Mouse (Mus musculus) kidney, postnatal 4 days (tissue): ENCODE data around the gene Irf2bp1.
A peak's percentile ranks its signal among the peaks of the same experiment; 100 is the strongest.

Experiments used
- DNase-seq, 2 experiments: peaks; one replicate each; pipeline ENCODE4 v3.0.0; 2021; ENCODE audit warnings: mixed read lengths in 2 of 2

Irf2bp1 gene

GRCm38 (mm10) chr7:19003902-19004630 lies at the start of gene Irf2bp1:
Gene Irf2bp1 (plus strand): TSS chr7:19004044.
- DNase-seq = peak; percentile 94 to 96

- peak; percentile 75 to 84 for DNase-seq
Observed at GRCm38 (mm10) chr7:18957569-18958383, 46.1 kb upstream of the Irf2bp1 start.

GRCm38 (mm10) chr7:18958384-18958766 lies 45.5 kb upstream of the Irf2bp1 start:
- no peak for DNase-seq

GRCm38 (mm10) chr7:18959446-18959845 lies 44.4 kb upstream of the Irf2bp1 start:
- peak; percentile 38 to 59 for DNase-seq

- peak in 1 of 2 experiments; percentile 16 for DNase-seq
Observed at GRCm38 (mm10) chr7:18962171-18962792, 41.6 kb upstream of the Irf2bp1 start.

- peak in 1 of 2 experiments; percentile 8 for DNase-seq
Observed at GRCm38 (mm10) chr7:18962795-18963194, 41.0 kb upstream of the Irf2bp1 start.

GRCm38 (mm10) chr7:18963294-18963843 lies 40.5 kb upstream of the Irf2bp1 start:
- peak; percentile 18 to 23 for DNase-seq

- no peak for DNase-seq
Observed at GRCm38 (mm10) chr7:18965312-18965711, 38.5 kb upstream of the Irf2bp1 start.

- DNase-seq = no peak
Observed at GRCm38 (mm10) chr7:18967603-18968002, 36.2 kb upstream of the Irf2bp1 start.

- DNase-seq = peak in 1 of 2 experiments; percentile 14
Observed at GRCm38 (mm10) chr7:18970956-18971355, 32.9 kb upstream of the Irf2bp1 start.

GRCm38 (mm10) chr7:18978381-18978780 lies 25.5 kb upstream of the Irf2bp1 start:
- no peak for DNase-seq

GRCm38 (mm10) chr7:18986503-18986902 lies 17.3 kb upstream of the Irf2bp1 start:
- DNase-seq = no peak

GRCm38 (mm10) chr7:18987100-18987499 lies 16.7 kb upstream of the Irf2bp1 start, which contains the start of gene Nanos2:
Gene Nanos2 (plus strand): TSS chr7:18987400.
- no peak for DNase-seq

- no peak for DNase-seq
Observed at GRCm38 (mm10) chr7:18987747-18988146, 16.1 kb upstream of the Irf2bp1 start.

GRCm38 (mm10) chr7:18988780-18989179 lies 15.1 kb upstream of the Irf2bp1 start:
- DNase-seq = no peak

GRCm38 (mm10) chr7:18989995-18990394 lies 13.8 kb upstream of the Irf2bp1 start:
- peak in 1 of 2 experiments; percentile 37 for DNase-seq

GRCm38 (mm10) chr7:18990601-18991295 lies 13.1 kb upstream of the Irf2bp1 start, which contains the start of gene Mypop:
Gene Mypop (plus strand): TSS chr7:18991245.
- DNase-seq = peak; percentile 99 to 100

- DNase-seq = peak; percentile 37 to 42
Observed at GRCm38 (mm10) chr7:18991660-18992293, 12.1 kb upstream of the Irf2bp1 start.

GRCm38 (mm10) chr7:18992294-18992675 lies 11.6 kb upstream of the Irf2bp1 start:
- DNase-seq = peak; percentile 43 to 51

- no peak for DNase-seq
Observed at GRCm38 (mm10) chr7:18993036-18993435, 10.8 kb upstream of the Irf2bp1 start.

- DNase-seq = no peak
Observed at GRCm38 (mm10) chr7:18998835-18999234, 5.0 kb upstream of the Irf2bp1 start.

- DNase-seq = peak in 1 of 2 experiments; percentile 42
Observed at GRCm38 (mm10) chr7:19000421-19000820, 3.4 kb upstream of the Irf2bp1 start.
